Mouse (Mus musculus) lung, embryonic 16.5 days (tissue): ENCODE results near the gene Appl2. TPM values are rescaled to one million over a fixed set of nuclear protein-coding genes. Genes with fewer than 3 reads are reported as not detected.

Experiments used
- ATAC-seq: fragments of 200-750 bp; cut with Nextera tagmentation; 2 replicates; pipeline ENCODE4 v1.8.0; 2017; ENCODE audit warnings: low read depth, mild to moderate bottlenecking, moderate library complexity
- H3K27ac ChIP-seq: fragments of 300-500 bp; sonication (generic); 2 replicates; pipeline ENCODE4 v1.5.1; 2014; ENCODE audit warnings: mild to moderate bottlenecking, control low read depth, low read length
- H3K27me3 ChIP-seq: fragments of 300-500 bp; sonication (generic); 2 replicates; pipeline ENCODE4 v1.6.1; 2014; ENCODE audit warnings: low read depth, low read length, mixed read lengths; ENCODE audit not compliant: control insufficient read depth, insufficient read depth
- H3K36me3 ChIP-seq: fragments of 300-500 bp; sonication (generic); 2 replicates; pipeline ENCODE4 v1.6.1; 2014; ENCODE audit warnings: low read length; ENCODE audit not compliant: control insufficient read depth, insufficient read depth
- H3K4me1 ChIP-seq: fragments of 300-500 bp; sonication (generic); replicated peaks from 2 replicates; pipeline ENCODE4 v1.6.1; 2014; ENCODE audit warnings: low read length, mixed read lengths; ENCODE audit not compliant: control insufficient read depth, insufficient read depth
- H3K4me2 ChIP-seq: fragments of 300-500 bp; sonication (generic); 2 replicates; pipeline ENCODE4 v1.6.1; 2014; ENCODE audit warnings: low read depth, low read length, control low read depth
- H3K4me3 ChIP-seq: fragments of 300-500 bp; sonication (generic); 2 replicates; pipeline ENCODE4 v1.5.1; 2014; ENCODE audit warnings: mild to moderate bottlenecking, low read length, control low read depth
- H3K9ac ChIP-seq: fragments of 300-500 bp; sonication (generic); 2 replicates; pipeline ENCODE4 v1.6.1; 2014; ENCODE audit warnings: low read length, control low read depth
- H3K9me3 ChIP-seq: fragments of 300-500 bp; sonication (generic); 2 replicates; pipeline ENCODE4 v1.6.1; 2016; ENCODE audit warnings: low read length; ENCODE audit not compliant: control insufficient read depth
- WGBS: fragments of 180-500 bp; shearing (Covaris S2); extraction: QIAGEN DNeasy Blood & Tissue Kit; methylation state at CpG from one replicate; pipeline ENCODE4 v1.1.7; 2014; 5-methylcytosine and 5-hydroxymethylcytosine counted together
- polyA plus RNA-seq: library from polyadenylated mRNA; unstranded; fragments of >200 nt; fragmentation: Nextera tagmentation; extraction: Ambion mirVana; gene quantifications from 2 replicates; pipeline ENCODE4 v1.2.1, GENCODE M21; 2015

Appl2 gene
- polyA plus RNA-seq, 1 experiment from 2014 or later, result 55.6 TPM

DNA sequence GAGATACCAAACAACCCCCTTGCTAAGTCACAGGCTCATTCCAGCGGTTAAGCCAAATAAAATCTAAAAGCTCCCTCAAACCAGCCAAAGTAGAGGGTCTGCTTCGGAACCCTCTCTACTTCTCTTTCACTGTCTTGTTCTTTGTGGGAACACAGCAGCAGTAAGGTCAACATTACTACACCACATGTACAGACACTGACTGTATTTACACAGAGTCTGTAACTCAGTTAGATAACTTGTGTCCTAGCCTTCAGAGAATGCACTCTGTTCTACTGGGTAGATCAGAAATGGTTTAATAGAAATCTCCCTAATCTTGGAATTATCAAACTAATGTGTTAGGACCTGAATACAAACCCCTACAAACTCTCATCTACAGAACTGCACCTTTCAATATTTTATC is 12.3 kb downstream of the Appl2 start:
- H3K9ac ChIP-seq, result no peak overlapping the region

GRCm38 (mm10) chr10:83634461-83634860 is 14.1 kb downstream of the Appl2 start:
- Histone ChIP-seq H3K36me3 (no peaks in the 10 kb centered on the region), H3K9ac (no peak overlapping the region), H3K4me1 (peaks cover 5% of the 10 kb centered on the region; the same call in 1 of the 2 replicates), H3K4me3 (no peak overlapping the region), H3K27ac (no peak overlapping the region), H3K27me3 (no peaks in the 10 kb centered on the region), H3K9me3 (no peaks in the 10 kb centered on the region), H3K4me2 (no peak overlapping the region)
- 15% methylated on average over 5 of the region's 5 CpGs for WGBS
- no peak for ATAC-seq

More for the DNA sequence above, 12.3 kb downstream of the Appl2 start:
- H3K4me3 ChIP-seq, result no peak overlapping the region
- no peak overlapping the region for H3K4me2 ChIP-seq
- WGBS, result 74% methylated on average over 2 of the region's 2 CpGs
- no peak for ATAC-seq
- no peaks in the 10 kb centered on the region for H3K27me3 ChIP-seq
- no peaks in the 10 kb centered on the region for H3K9me3 ChIP-seq
- peaks cover 5% of the 10 kb centered on the region; the same call in 1 of the 2 replicates for H3K4me1 ChIP-seq
- peaks cover 2% of the 10 kb centered on the region; the same call in 1 of the 2 replicates for H3K36me3 ChIP-seq
- no peak overlapping the region for H3K27ac ChIP-seq

- Histone ChIP-seq H3K4me3 (no peak overlapping the region), H3K4me1 (peaks cover 5% of the 10 kb centered on the region; the same call in 1 of the 2 replicates), H3K36me3 (no peaks in the 10 kb centered on the region), H3K4me2 (no peak overlapping the region), H3K27me3 (no peaks in the 10 kb centered on the region), H3K9me3 (no peaks in the 10 kb centered on the region), H3K27ac (no peak overlapping the region), H3K9ac (no peak overlapping the region)
- WGBS, result 70% methylated on average over 7 of the region's 7 CpGs
- no peak for ATAC-seq
Observed at GRCm38 (mm10) chr10:83632806-83633374, 15.6 kb downstream of the Appl2 start.

- Histone ChIP-seq H3K4me1 (peaks cover 5% of the 10 kb centered on the region; the same call in 1 of the 2 replicates), H3K27me3 (no peaks in the 10 kb centered on the region), H3K9me3 (no peaks in the 10 kb centered on the region), H3K4me3 (no peak overlapping the region), H3K27ac (no peak overlapping the region), H3K4me2 (no peak overlapping the region), H3K9ac (no peak overlapping the region), H3K36me3 (no peaks in the 10 kb centered on the region)
- WGBS, result 77% methylated on average over 10 of the region's 10 CpGs
- no peak for ATAC-seq
Observed at GRCm38 (mm10) chr10:83631775-83632174, 16.8 kb downstream of the Appl2 start.

- H3K4me2 ChIP-seq, result no peak overlapping the region
- no peak overlapping the region for H3K4me3 ChIP-seq
- WGBS, result 42% methylated on average over 3 of the region's 3 CpGs
- no peaks in the 10 kb centered on the region for H3K9me3 ChIP-seq
- ATAC-seq, result 0 out of 2 replicates have a peak, but pooled peaks have one; percentile 11
- H3K9ac ChIP-seq, result no peak overlapping the region
- no peaks in the 10 kb centered on the region for H3K36me3 ChIP-seq
- H3K27me3 ChIP-seq, result no peaks in the 10 kb centered on the region
- H3K4me1 ChIP-seq, result peaks cover 5% of the 10 kb centered on the region; the same call in 1 of the 2 replicates
- no peak overlapping the region for H3K27ac ChIP-seq
Observed at GRCm38 (mm10) chr10:83630899-83631298, 17.6 kb downstream of the Appl2 start.

DNA sequence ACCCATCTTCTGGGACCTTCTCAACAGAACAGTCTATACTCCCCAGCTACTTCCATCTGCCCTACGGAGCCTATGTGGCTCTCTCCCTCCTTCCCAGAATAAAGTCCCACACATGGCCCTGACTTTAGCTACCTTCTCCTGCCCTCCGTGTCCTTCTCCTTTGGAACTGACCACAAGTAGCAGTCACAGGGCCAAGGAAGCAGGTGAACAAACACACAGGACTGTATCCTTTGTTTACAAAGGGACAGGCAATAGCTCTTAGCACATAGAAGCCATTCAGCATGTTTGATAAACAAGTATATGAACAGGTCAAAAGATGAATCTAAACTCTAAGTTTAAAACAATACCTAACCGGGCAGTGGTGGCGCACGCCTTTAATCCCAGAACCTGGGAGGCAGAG is 18.7 kb downstream of the Appl2 start:
- Histone ChIP-seq H3K9ac (no peak overlapping the region), H3K9me3 (no peaks in the 10 kb centered on the region), H3K36me3 (no peaks in the 10 kb centered on the region), H3K4me3 (no peak overlapping the region), H3K27ac (no peak overlapping the region), H3K4me2 (no peak overlapping the region), H3K27me3 (no peaks in the 10 kb centered on the region), H3K4me1 (peaks cover 5% of the 10 kb centered on the region; the same call in 1 of the 2 replicates)
- ATAC-seq, result no peak
- 86% methylated on average over 5 of the region's 5 CpGs for WGBS

DNA sequence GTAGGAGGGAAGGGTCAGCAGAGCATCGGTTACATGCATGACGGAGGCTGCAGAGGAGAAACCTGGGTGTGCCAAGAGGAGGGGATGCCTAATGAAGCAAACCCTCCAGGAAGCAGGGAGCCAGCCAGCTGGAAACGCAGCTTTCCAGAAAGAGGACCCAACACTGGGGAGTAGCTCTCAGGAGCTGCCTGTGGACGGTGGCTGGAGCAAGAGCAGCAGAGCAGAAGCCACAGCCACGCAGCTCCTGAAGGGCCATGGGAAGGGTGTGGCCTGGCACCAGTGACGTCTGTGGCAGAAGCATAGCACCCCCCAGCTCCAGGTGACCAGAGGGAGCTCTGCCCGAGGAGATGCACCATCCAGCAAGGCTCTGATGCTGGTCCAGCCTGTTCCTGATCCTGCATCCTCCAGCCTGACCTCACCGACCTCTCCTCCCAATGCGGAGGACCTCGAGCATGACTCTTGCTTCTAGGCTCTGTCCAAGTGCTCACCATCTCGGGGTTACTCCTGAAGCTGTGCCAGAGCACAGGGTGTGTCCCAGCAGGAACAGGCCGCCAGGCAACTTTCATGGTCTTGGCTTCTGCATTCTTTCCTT is 19.3 kb downstream of the Appl2 start:
- Histone ChIP-seq H3K9me3 (no peaks in the 10 kb centered on the region), H3K4me3 (no peak overlapping the region), H3K36me3 (no peaks in the 10 kb centered on the region), H3K27ac (no peak overlapping the region), H3K9ac (no peak overlapping the region), H3K4me2 (no peak overlapping the region), H3K27me3 (no peaks in the 10 kb centered on the region), H3K4me1 (peaks cover under 1% of the 10 kb centered on the region)
- WGBS, result 81% methylated on average over 12 of the region's 12 CpGs
- no peak for ATAC-seq

- Histone ChIP-seq H3K36me3 (no peaks in the 10 kb centered on the region), H3K9ac (no peak overlapping the region)
- WGBS, result 88% methylated on average over 4 of the region's 4 CpGs
Observed at GRCm38 (mm10) chr10:83628241-83628640, 20.3 kb downstream of the Appl2 start.

DNA sequence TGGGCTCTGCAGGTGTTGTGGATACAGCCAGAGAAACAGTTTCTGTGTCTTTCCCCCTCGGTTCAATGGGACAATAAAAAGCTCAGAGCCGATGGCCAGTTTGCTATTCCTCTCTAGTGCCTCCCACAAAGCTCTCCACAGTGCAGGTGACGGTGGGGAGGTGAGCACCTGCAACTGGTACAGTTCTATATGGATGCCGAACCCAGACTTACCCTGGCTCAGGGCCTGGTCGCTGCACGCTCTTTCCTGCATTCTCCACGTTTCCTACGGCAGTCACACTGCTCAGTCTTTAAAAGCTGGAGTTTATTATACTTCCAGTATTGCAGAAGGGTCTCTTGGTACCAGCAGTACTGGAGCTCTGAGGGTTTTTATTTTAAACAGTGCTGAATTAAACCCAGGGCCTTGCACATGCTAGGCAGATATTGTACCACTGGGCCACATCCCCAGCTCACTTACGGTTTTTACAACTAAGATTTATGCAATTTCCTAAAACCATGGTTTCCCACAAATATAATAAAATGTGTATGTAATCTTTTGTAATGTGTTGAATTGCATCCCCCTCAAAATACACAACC is 21.3 kb downstream of the Appl2 start:
- H3K36me3 ChIP-seq, result no peaks in the 10 kb centered on the region
- H3K4me1 ChIP-seq, result no peaks in the 10 kb centered on the region; the same call in none of the 2 replicates
- H3K9me3 ChIP-seq, result no peaks in the 10 kb centered on the region
- ATAC-seq, result no peak
- H3K9ac ChIP-seq, result no peak overlapping the region
- 89% methylated on average over 9 of the region's 9 CpGs for WGBS
- no peak overlapping the region for H3K4me3 ChIP-seq
- H3K27ac ChIP-seq, result no peak overlapping the region
- H3K4me2 ChIP-seq, result no peak overlapping the region
- H3K27me3 ChIP-seq, result no peaks in the 10 kb centered on the region

More at GRCm38 (mm10) chr10:83628241-83628640, 20.3 kb downstream of the Appl2 start:
- Histone ChIP-seq H3K4me1 (no peaks in the 10 kb centered on the region; the same call in none of the 2 replicates), H3K4me2 (no peak overlapping the region), H3K27me3 (no peaks in the 10 kb centered on the region), H3K4me3 (no peak overlapping the region), H3K27ac (no peak overlapping the region), H3K9me3 (no peaks in the 10 kb centered on the region)
- no peak for ATAC-seq
